Comparison of ENCODE assay signal across 30 mouse cellular contexts in genomic region chr5:110559679-110560078, GRCm38 (mm10). TPM values are rescaled to one million over a fixed set of nuclear protein-coding genes. Genes with fewer than 3 reads are reported as not detected.
"Had no signal": no experiment of that assay in that cellular context is flagged by ENCODE, and none has a peak within 500 bp of the region (broad histone marks: within the 10 kb centered on the region; RNA-seq: fewer than 3 reads in every experiment).

No protein-coding gene starts in this region.

- H3K27ac ChIP-seq: limb, embryonic 10.5 days; limb, embryonic 12.5 days; limb, embryonic 13.5 days; limb, embryonic 15.5 days; liver, embryonic 12.5 days; liver, embryonic 13.5 days; liver, embryonic 14.5 days; liver, embryonic 15.5 days; lung, embryonic 15.5 days; macrophage; midbrain, embryonic 10.5 days; midbrain, embryonic 12.5 days; midbrain, embryonic 13.5 days; midbrain, embryonic 15.5 days had no signal

- H3K4me1 ChIP-seq: limb, embryonic 10.5 days; limb, embryonic 12.5 days; limb, embryonic 13.5 days; limb, embryonic 15.5 days; liver, embryonic 12.5 days; liver, embryonic 13.5 days; liver, embryonic 15.5 days; lung, embryonic 15.5 days; megakaryocyte, embryonic 14.5 days; midbrain, embryonic 10.5 days; midbrain, embryonic 12.5 days; midbrain, embryonic 13.5 days; midbrain, embryonic 15.5 days had no signal

- H3K4me3 ChIP-seq: limb, embryonic 10.5 days; limb, embryonic 12.5 days; limb, embryonic 13.5 days; limb, embryonic 15.5 days; liver, embryonic 12.5 days; liver, embryonic 13.5 days; liver, embryonic 15.5 days; lung, embryonic 15.5 days; megakaryocyte, embryonic 14.5 days; midbrain, embryonic 10.5 days; midbrain, embryonic 12.5 days; midbrain, embryonic 13.5 days; midbrain, embryonic 15.5 days; myocyte had no signal

- DNase-seq: left cerebral cortex, postnatal 4 days; liver; liver, embryonic 13.5 days; liver, postnatal 0 days; lung, adult 18-20 months; lung, adult 2 months; lung, embryonic 14.5 days; lung, postnatal 10 days; lung, postnatal 14 days; lung, postnatal 36 days; lung, postnatal 4 days; midbrain, embryonic 14.5 days had no signal

- H3K27me3 ChIP-seq: limb, embryonic 12.5 days; limb, embryonic 13.5 days; limb, embryonic 15.5 days; liver, embryonic 12.5 days; liver, embryonic 13.5 days; liver, embryonic 15.5 days; lung, embryonic 15.5 days; midbrain, embryonic 12.5 days; midbrain, embryonic 13.5 days; midbrain, embryonic 15.5 days had no signal

RNA-seq across cellular contexts. Expression of gene Galnt9, which starts 15.5 kb away (rescaled TPM):
- total RNA-seq: liver, adult 2 months; megakaryocyte-erythroid progenitor cell, adult 5-6 weeks had no signal
- polyA plus RNA-seq: limb, embryonic 10.5 days; limb, embryonic 11.5 days; liver, embryonic 12.5 days; liver, embryonic 13.5 days; lung, embryonic 14.5 days had no signal
